Mouse (Mus musculus): ENCODE results near the gene Dpep2nb.
"Not testable (repeated sequence)": the region's sequence is repeated elsewhere in the genome, so short reads cannot be mapped to it uniquely, and the experiment has no call there.

DNA sequence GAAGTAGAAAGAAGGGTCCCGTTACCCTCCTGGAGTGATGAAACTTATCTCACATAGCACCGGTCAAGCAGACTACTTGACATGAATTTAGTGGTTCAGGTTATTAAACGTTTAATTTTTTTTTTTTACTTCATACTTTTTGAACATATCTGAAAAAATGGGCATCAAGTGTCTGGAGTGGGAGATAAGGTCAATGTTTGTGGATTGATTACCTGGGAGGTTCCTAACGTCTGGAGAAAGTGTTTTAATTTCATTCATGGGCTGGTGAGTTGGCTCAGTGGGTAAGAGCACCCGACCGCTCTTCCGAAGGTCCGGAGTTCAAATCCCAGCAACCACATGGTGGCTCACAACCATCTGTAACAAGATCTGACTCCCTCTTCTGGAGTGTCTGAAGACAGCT, 6.4 kb upstream of the Dpep2nb start:
- not testable (repeated sequence) for TF ChIP-seq CTCF (IDR thresholded peaks at IDR 0.05; ENCODE audit: extremely low read depth, insufficient read length, insufficient replicate concordance, low read depth, low read length); POLR2A (IDR thresholded peaks at IDR 0.05; ENCODE audit: low read depth, low read length)
